Mouse (Mus musculus): ENCODE data around the gene Zmiz1.

DNA sequence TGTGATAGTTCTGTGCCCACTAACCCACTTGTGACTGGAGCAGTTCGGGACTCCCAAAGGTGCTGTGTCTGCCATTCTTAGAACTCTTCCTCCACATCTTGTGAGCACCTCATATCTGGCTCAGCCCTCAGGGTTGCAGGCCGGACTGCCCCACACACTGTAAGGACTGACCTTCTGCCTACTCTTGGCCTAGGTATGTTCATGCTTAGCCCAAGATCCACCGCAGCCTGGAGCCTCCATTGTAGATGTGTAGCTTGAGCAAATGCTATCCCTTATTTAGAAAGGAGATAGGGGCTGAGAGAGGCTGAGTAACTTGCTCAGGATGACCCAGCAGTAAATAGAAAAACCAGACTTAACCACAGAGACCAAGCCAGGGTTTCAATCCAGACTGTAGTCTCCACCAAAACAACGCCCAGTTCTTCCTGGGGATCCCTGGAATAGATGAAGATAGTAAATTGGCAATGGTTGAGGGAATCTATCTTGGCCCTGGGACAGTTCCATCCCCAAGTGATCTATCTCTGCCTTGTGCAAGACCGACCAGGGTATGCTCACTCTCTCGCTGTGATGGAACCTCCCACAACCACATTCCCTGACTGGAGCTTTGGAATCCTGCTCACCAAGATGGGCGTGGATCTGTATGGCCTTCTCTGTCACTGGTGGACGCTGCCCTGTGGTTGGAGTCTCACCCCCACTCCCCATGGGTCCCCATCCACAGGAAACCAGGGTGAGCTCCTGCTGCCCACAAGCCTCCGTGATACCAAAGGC is 74.8 kb downstream of the Zmiz1 start:
- TF ChIP-seq CTCF (IDR thresholded peaks at IDR 0.05; ENCODE audit: control insufficient read depth, insufficient read depth, insufficient read length) (no peak), MAX (IDR thresholded peaks at IDR 0.05) (no peak), USF1 (IDR thresholded peaks at IDR 0.05; ENCODE audit: low read depth) (no peak), FOSL1 (IDR thresholded peaks at IDR 0.05; ENCODE audit: insufficient read depth, low read length, poor library complexity, severe bottlenecking) (no peak)

All from C2C12 (cell line).